Mouse (Mus musculus) cortical plate, adult 2 months (tissue): Measurements from ENCODE around the gene Rreb1.

Source experiments
- CTCF ChIP-seq: fragments of 200-500 bp; IDR thresholded peaks from 2 replicates; pipeline ENCODE4 v1.5.1; 2011; ENCODE audit warnings: mild to moderate bottlenecking, control low read depth, low read length; ENCODE audit not compliant: insufficient read depth; ENCODE audit errors: extremely low read depth
- POLR2A ChIP-seq: fragments of 200-500 bp; IDR thresholded peaks from 2 replicates; pipeline ENCODE4 v1.6.1; 2011; ENCODE audit warnings: mild to moderate bottlenecking, low read length, control low read depth; ENCODE audit not compliant: insufficient read depth; ENCODE audit errors: extremely low read depth

DNA sequence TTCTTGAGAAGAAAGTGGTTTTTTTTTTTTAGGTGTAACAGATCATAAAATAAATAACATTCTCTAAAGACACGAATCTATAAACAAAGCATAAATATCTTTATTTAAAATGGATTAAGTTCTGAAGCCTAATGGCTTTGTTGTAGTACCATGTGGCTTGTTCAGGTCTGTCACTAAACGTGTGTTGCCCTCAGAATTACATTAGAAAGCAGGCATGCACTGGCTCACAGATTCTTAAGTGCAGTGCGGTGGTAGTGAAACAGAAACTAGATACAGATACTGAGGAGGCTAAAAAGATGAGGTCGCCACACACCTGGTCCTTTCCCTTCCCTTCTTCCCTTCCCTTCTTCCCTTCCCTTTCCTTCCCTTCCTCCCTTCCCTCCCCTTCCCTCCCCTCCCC, 75.2 kb downstream of the Rreb1 start:
- TF ChIP-seq CTCF (no peak), POLR2A (no peak)
